Mouse (Mus musculus) C2C12 (cell line): Measurements from ENCODE around the gene Txk. TPM values are rescaled to one million over a fixed set of nuclear protein-coding genes. Genes with fewer than 3 reads are reported as not detected.

Experiments
- H3K27me3 ChIP-seq: one replicate; pipeline ENCODE4 v1.6.1; 2011; ENCODE audit not compliant: control insufficient read depth, insufficient read depth, insufficient read length
- H3K36me3 ChIP-seq: one replicate; pipeline ENCODE4 v1.6.1; 2011; ENCODE audit not compliant: control insufficient read depth, insufficient read depth
- H3K4me3 ChIP-seq: one replicate; pipeline ENCODE4 v1.5.1; 2011; ENCODE audit warnings: mild to moderate bottlenecking, control low read depth; ENCODE audit not compliant: poor library complexity, insufficient read depth, severe bottlenecking
- H3K79me2 ChIP-seq: one replicate; pipeline ENCODE4 v1.6.1; 2011; ENCODE audit not compliant: control insufficient read depth, insufficient read depth
- H3K79me3 ChIP-seq: one replicate; pipeline ENCODE4 v1.6.1; 2011; ENCODE audit warnings: low read depth, control low read depth
- H3ac ChIP-seq: one replicate; pipeline ENCODE3; 2011; ENCODE audit warnings: low read depth; ENCODE audit not compliant: control insufficient read depth, insufficient read length
- CEBPB ChIP-seq: IDR thresholded peaks from one replicate; pipeline ENCODE4 v1.6.1; 2011; ENCODE audit warnings: low read depth, mild to moderate bottlenecking, control low read depth, moderate library complexity
- CTCF ChIP-seq: IDR thresholded peaks from one replicate; pipeline ENCODE4 v1.5.1; 2011; ENCODE audit not compliant: control insufficient read depth, insufficient read depth, insufficient read length
- FOSL1 ChIP-seq: IDR thresholded peaks from one replicate; pipeline ENCODE4 v1.8.0; 2011; ENCODE audit warnings: mild to moderate bottlenecking, low read length; ENCODE audit not compliant: poor library complexity, insufficient read depth, severe bottlenecking
- MAX ChIP-seq: IDR thresholded peaks from one replicate; pipeline ENCODE4 v1.6.1; 2011; ENCODE audit warnings: mild to moderate bottlenecking, control low read depth
- MYOD1 ChIP-seq: IDR thresholded peaks from one replicate; pipeline ENCODE4 v1.6.1; 2011; ENCODE audit warnings: low read depth; ENCODE audit not compliant: control insufficient read depth, insufficient read length
- MYOG ChIP-seq: IDR thresholded peaks from one replicate; pipeline ENCODE4 v1.6.1; 2011; ENCODE audit not compliant: control insufficient read depth, insufficient read length; ENCODE audit errors: extremely low read depth
- USF1 ChIP-seq: IDR thresholded peaks from one replicate; pipeline ENCODE4 v1.6.1; 2011; ENCODE audit warnings: low read depth, mild to moderate bottlenecking, control low read depth, moderate library complexity
- polyA plus RNA-seq: library from polyadenylated mRNA; unstranded; fragments of >200 nt; fragmentation: generic; extraction: Trizol; gene quantifications from one replicate; pipeline ENCODE4 v1.2.1, GENCODE M21; 2012; ENCODE audit warnings: missing spikeins

Txk gene
- polyA plus RNA-seq, 1 experiment: 0.04 TPM

GRCm38 (mm10) chr5:72646996-72647395 lies 105.6 kb downstream of the Txk start:
- Histone ChIP-seq H3K36me3 (no peaks in the 10 kb centered on the region), H3K27me3 (no peaks in the 10 kb centered on the region), H3K79me3 (no peaks in the 10 kb centered on the region), H3K4me3 (no peak overlapping the region), H3K79me2 (no peaks in the 10 kb centered on the region), H3ac (no peak overlapping the region)
- TF ChIP-seq MYOD1: no peak
- TF ChIP-seq MYOG: no peak
- TF ChIP-seq CTCF: no peak
- TF ChIP-seq USF1: no peak
- no peak for TF ChIP-seq CEBPB
- no peak for TF ChIP-seq MAX
- TF ChIP-seq FOSL1: no peak

GRCm38 (mm10) chr5:72646131-72646530 lies 106.4 kb downstream of the Txk start:
- Histone ChIP-seq H3K79me2 (no peaks in the 10 kb centered on the region), H3K36me3 (no peaks in the 10 kb centered on the region), H3K79me3 (no peaks in the 10 kb centered on the region), H3ac (no peak overlapping the region), H3K27me3 (no peaks in the 10 kb centered on the region), H3K4me3 (no peak overlapping the region)
- TF ChIP-seq MAX: no peak
- TF ChIP-seq MYOG: no peak
- TF ChIP-seq FOSL1: no peak
- no peak for TF ChIP-seq MYOD1
- TF ChIP-seq CTCF: no peak
- TF ChIP-seq CEBPB: no peak
- no peak for TF ChIP-seq USF1

Other genes starting within 250 kb of the Txk start
- 0.02 TPM for gene Corin, start 248.3 kb downstream of the Txk start, polyA plus RNA-seq
- 7.0 TPM for gene Nfxl1, start 193.1 kb downstream of the Txk start, polyA plus RNA-seq
- gene Zar1, start 171.5 kb downstream of the Txk start, polyA plus RNA-seq: not detected
- not detected for gene Gm5868, start 165.2 kb downstream of the Txk start, polyA plus RNA-seq
- not detected for gene Cnga1, start 108.5 kb downstream of the Txk start, polyA plus RNA-seq
- 0.50 TPM for gene Nipal1, start 105.0 kb downstream of the Txk start, polyA plus RNA-seq
- 0.88 TPM for gene Tec, start 115.7 kb upstream of the Txk start, polyA plus RNA-seq
- 20.3 TPM for gene Slain2, start 161.5 kb upstream of the Txk start, polyA plus RNA-seq
- gene Gm10135, start 221.9 kb upstream of the Txk start, polyA plus RNA-seq: not detected